Mouse (Mus musculus) hematopoietic multipotent progenitor cell, adult 10-12 weeks (in vitro differentiated cells): ENCODE results near the gene Sumf1. TPM values are rescaled to one million over a fixed set of nuclear protein-coding genes. Genes with fewer than 3 reads are reported as not detected.

ENCODE experiments used
- polyA plus RNA-seq: library from polyadenylated mRNA; stranded (reverse); fragments of >175 nt; gene quantifications from 2 replicates; pipeline ENCODE4 v1.2.3, GENCODE M21; 2012; ENCODE audit warnings: low replicate concordance

The Sumf1 gene
- 20.2 and 74.6 TPM in 2 replicates for polyA plus RNA-seq

GRCm38 (mm10) chr6:108184847-108185684 is at the start of gene Sumf1:
Sumf1 (minus strand) TSS chr6:108185582.

DNA sequence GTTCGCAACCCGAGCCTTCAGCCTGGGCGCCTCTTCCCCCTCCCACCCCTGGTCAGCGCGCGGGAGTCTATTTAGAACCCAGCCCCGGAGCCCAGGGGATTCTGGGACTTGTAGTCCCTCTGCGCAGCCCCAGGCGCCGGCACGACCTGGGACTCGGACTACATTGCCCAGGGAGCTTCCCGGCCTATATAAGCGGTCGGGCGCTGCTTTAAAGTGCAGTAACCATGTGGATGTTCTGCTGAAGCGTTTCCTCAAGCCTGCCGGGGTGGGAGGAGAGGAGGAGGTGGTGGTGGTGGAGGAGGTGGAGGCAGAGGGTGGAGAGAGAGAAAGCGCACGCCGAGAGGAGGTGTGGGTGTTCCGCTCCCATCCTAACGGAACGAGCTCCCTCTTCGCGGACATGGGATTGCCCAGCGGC is 27.5 kb upstream of the Sumf1 start, which contains the start of gene Itpr1:
TSS of gene Itpr1 (plus strand) at position 216 of the 415 bp plus-strand sequence.

DNA sequence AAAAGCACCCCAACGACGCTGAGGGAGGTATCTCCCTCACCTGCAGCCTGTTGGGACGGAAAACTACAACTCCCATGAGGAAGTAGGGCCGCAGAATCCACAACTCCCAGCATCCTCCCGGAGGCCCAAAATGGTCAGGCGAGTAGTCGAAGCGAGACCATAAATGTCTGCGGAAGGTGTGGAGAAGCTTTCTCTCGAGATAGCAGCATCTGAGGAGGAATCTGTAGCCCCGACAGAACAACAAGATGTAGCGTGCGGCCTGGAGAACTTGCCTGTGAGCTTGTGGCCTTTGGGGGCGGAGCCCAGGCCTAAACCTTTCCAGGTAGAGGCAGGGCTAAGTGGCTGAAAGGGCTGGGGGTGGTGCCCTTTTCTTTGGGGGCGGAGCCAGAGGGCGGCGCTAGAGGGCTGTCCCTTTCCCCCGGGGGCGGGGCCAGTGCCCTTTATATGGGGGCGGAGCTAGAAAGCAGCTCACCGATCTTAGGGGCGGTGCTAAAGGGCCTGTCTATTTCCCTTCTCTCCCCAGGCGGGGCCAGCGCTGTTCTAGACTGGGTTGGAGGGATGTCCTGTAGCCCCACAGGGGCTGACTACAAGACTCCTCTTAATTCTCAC is 120.4 kb downstream of the Sumf1 start, which contains the start of gene Setmar:
TSS of gene Setmar (plus strand) at position 128 of the 609 bp plus-strand sequence.

Other genes starting within 250 kb of the Sumf1 start
- gene Setmar, start 120.5 kb downstream of the Sumf1 start, polyA plus RNA-seq = 0.20 and 0.24 TPM in 2 replicates
- 17.8 and 35.2 TPM in 2 replicates for gene Itpr1, start 27.5 kb upstream of the Sumf1 start, polyA plus RNA-seq